Mouse (Mus musculus) liver, embryonic 14.5 days (tissue): ENCODE results near the gene Inka2. TPM values are rescaled to one million over a fixed set of nuclear protein-coding genes. Genes with fewer than 3 reads are reported as not detected.

Experiments used
- ATAC-seq: fragments of 200-750 bp; cut with Nextera tagmentation; 2 replicates; pipeline ENCODE4 v1.8.0; 2017; ENCODE audit warnings: moderate number of reproducible peaks, mild to moderate bottlenecking, moderate library complexity; ENCODE audit not compliant: insufficient read depth
- DNase-seq, 3 experiments: peaks; one replicate each; pipeline ENCODE4 v3.0.0-alpha.2; 2012 to 2013; ENCODE audit warnings: low read depth in 3 of 3, low spot score in 3 of 3
- H3K27ac ChIP-seq: fragments of 300-500 bp; sonication (generic); 2 replicates; pipeline ENCODE4 v1.5.1; 2014; ENCODE audit warnings: moderate library complexity, mild to moderate bottlenecking, control low read depth, inconsistent platforms
- H3K27me3 ChIP-seq: fragments of 300-500 bp; sonication (generic); 2 replicates; pipeline ENCODE4 v1.6.1; 2014; ENCODE audit warnings: mild to moderate bottlenecking, low read length, moderate library complexity; ENCODE audit not compliant: control insufficient read depth, insufficient read depth
- H3K36me3 ChIP-seq: fragments of 300-500 bp; sonication (generic); replicated peaks from 2 replicates; pipeline ENCODE4 v1.6.1; 2014; ENCODE audit warnings: low read depth; ENCODE audit not compliant: control insufficient read depth, insufficient read depth
- H3K4me1 ChIP-seq, 2 experiments: fragments of 200-500 bp in 1 of 2; fragments of 300-500 bp in 1 of 2; sonication (generic) in 1 of 2; replicated peaks; 2 replicates each; pipeline ENCODE4 v1.6.1; 2012 to 2014; ENCODE audit warnings: antibody characterized with exemption in 1 of 2, inconsistent platforms in 1 of 2, low read length in 1 of 2; ENCODE audit not compliant: control insufficient read depth in 2 of 2, insufficient read depth in 2 of 2
- H3K4me2 ChIP-seq: fragments of 300-500 bp; sonication (generic); 2 replicates; pipeline ENCODE4 v1.6.1; 2014; ENCODE audit warnings: low read depth, mild to moderate bottlenecking, control low read depth, moderate library complexity
- H3K4me3 ChIP-seq, 2 experiments: fragments of 200-500 bp in 1 of 2; fragments of 300-500 bp in 1 of 2; sonication (generic) in 1 of 2; 2 replicates each; pipeline ENCODE4 v1.5.1; 2012 to 2014; ENCODE audit warnings: low read depth in 2 of 2, low read length in 2 of 2, mild to moderate bottlenecking in 2 of 2, control low read depth in 1 of 2, inconsistent platforms in 1 of 2, moderate library complexity in 1 of 2; ENCODE audit not compliant: insufficient read depth in 1 of 2
- H3K9ac ChIP-seq: fragments of 300-500 bp; sonication (generic); replicated peaks from 2 replicates; pipeline ENCODE4 v1.6.1; 2014; ENCODE audit warnings: mild to moderate bottlenecking, control low read depth, moderate library complexity
- H3K9me3 ChIP-seq: fragments of 300-500 bp; sonication (generic); 2 replicates; pipeline ENCODE4 v1.6.1; 2016; ENCODE audit warnings: low read length, mixed read lengths; ENCODE audit not compliant: control insufficient read depth
- CTCF ChIP-seq: IDR thresholded peaks from 2 replicates; pipeline ENCODE4 v1.5.1; 2016; ENCODE audit warnings: antibody characterized with exemption, low read depth, control low read depth
- EP300 ChIP-seq: IDR thresholded peaks from 2 replicates; pipeline ENCODE4 v1.6.1; 2016; ENCODE audit warnings: antibody characterized with exemption, low read depth
- WGBS: fragments of 180-500 bp; shearing (Covaris S2); extraction: QIAGEN DNeasy Blood & Tissue Kit; methylation state at CpG from one replicate; pipeline ENCODE4 v1.1.7; 2014; ENCODE audit not compliant: insufficient replicate concordance; 5-methylcytosine and 5-hydroxymethylcytosine counted together
- polyA plus RNA-seq, 2 experiments: library from polyadenylated mRNA; depleted of rRNA in 1 of 2; stranded (reverse) in 1 of 2; unstranded in 1 of 2; fragments of >200 nt; fragmentation: Nextera tagmentation in 1 of 2; extraction: Ambion mirVana in 1 of 2; gene quantifications; 2 replicates each; pipeline versions ENCODE4 v1.2.1 to v1.2.3; 2012 to 2014

Gene Inka2
- polyA plus RNA-seq, 2 experiments, result 0.03 to 0.25 TPM

- no peaks in the 10 kb centered on the region for H3K27me3 ChIP-seq
- no peak for DNase-seq
- H3K27ac ChIP-seq, result no peak overlapping the region
- H3K4me1 ChIP-seq, result no peaks in the 10 kb centered on the region
- H3K9me3 ChIP-seq, result no peaks in the 10 kb centered on the region
- TF ChIP-seq CTCF (no peak), EP300 (no peak)
- ATAC-seq, result no peak
- H3K4me3 ChIP-seq, result no peak overlapping the region
- no peak overlapping the region for H3K9ac ChIP-seq
- H3K36me3 ChIP-seq, result no peaks in the 10 kb centered on the region; the same call in 1 of the 2 replicates
- 75% methylated on average over 3 of the region's 3 CpGs for WGBS
- H3K4me2 ChIP-seq, result no peak overlapping the region
Measured at GRCm38 (mm10) chr3:105722510-105722909, 18.1 kb downstream of the Inka2 start.

- WGBS, result 3% methylated on average over 1 of the region's 1 CpGs
- H3K9ac ChIP-seq, result no peak overlapping the region
- peak; percentile 39 to 55 (median 45) for DNase-seq
- H3K4me3 ChIP-seq, result no peak overlapping the region
- H3K27me3 ChIP-seq, result no peaks in the 10 kb centered on the region
- TF ChIP-seq EP300 (no peak), CTCF (peak; percentile 75)
- no peak for ATAC-seq
- no peaks in the 10 kb centered on the region for H3K9me3 ChIP-seq
- H3K4me1 ChIP-seq, result no peaks in the 10 kb centered on the region
- no peak overlapping the region for H3K4me2 ChIP-seq
- H3K27ac ChIP-seq, result no peak overlapping the region
- peaks cover 8% of the 10 kb centered on the region for H3K36me3 ChIP-seq
Measured at GRCm38 (mm10) chr3:105726037-105726436, 21.6 kb downstream of the Inka2 start.

- 90% methylated on average over 4 of the region's 4 CpGs for WGBS
- no peak overlapping the region for H3K4me2 ChIP-seq
- peaks cover 26% of the 10 kb centered on the region for H3K36me3 ChIP-seq
- TF ChIP-seq CTCF (no peak), EP300 (no peak)
- H3K9me3 ChIP-seq, result no peaks in the 10 kb centered on the region
- no peaks in the 10 kb centered on the region for H3K27me3 ChIP-seq
- ATAC-seq, result no peak
- H3K4me3 ChIP-seq, result no peak overlapping the region
- H3K9ac ChIP-seq, result no peak overlapping the region
- H3K27ac ChIP-seq, result no peak overlapping the region
- no peaks in the 10 kb centered on the region for H3K4me1 ChIP-seq
- DNase-seq, result no peak
Measured at GRCm38 (mm10) chr3:105732360-105732759, 28.0 kb downstream of the Inka2 start.

- DNase-seq (no peak), ATAC-seq (no peak)
- Histone ChIP-seq H3K27me3 (no peaks in the 10 kb centered on the region), H3K4me1 (no peaks in the 10 kb centered on the region), H3K36me3 (peaks cover 36% of the 10 kb centered on the region), H3K4me3 (no peak overlapping the region), H3K9me3 (no peaks in the 10 kb centered on the region), H3K4me2 (no peak overlapping the region), H3K9ac (no peak overlapping the region), H3K27ac (no peak overlapping the region)
- WGBS, result 88% methylated on average over 4 of the region's 4 CpGs
- TF ChIP-seq CTCF (no peak), EP300 (no peak)
Measured at GRCm38 (mm10) chr3:105733538-105733937, 29.1 kb downstream of the Inka2 start.

- no peaks in the 10 kb centered on the region for H3K4me1 ChIP-seq
- H3K27ac ChIP-seq, result no peak overlapping the region
- ATAC-seq, result no peak
- peaks cover 37% of the 10 kb centered on the region for H3K36me3 ChIP-seq
- TF ChIP-seq EP300, result no peak
- TF ChIP-seq CTCF, result no peak
- no peak overlapping the region for H3K9ac ChIP-seq
- H3K27me3 ChIP-seq, result no peaks in the 10 kb centered on the region
- DNase-seq, result no peak
- H3K9me3 ChIP-seq, result no peaks in the 10 kb centered on the region
- H3K4me3 ChIP-seq, result no peak overlapping the region
- H3K4me2 ChIP-seq, result no peak overlapping the region
Measured at GRCm38 (mm10) chr3:105735285-105735684, 30.9 kb downstream of the Inka2 start.

- WGBS, result 83% methylated on average over 1 of the region's 1 CpGs
- H3K4me2 ChIP-seq, result no peak overlapping the region
- no peaks in the 10 kb centered on the region for H3K9me3 ChIP-seq
- H3K4me3 ChIP-seq, result no peak overlapping the region
- DNase-seq, result no peak
- TF ChIP-seq CTCF, result no peak
- TF ChIP-seq EP300, result no peak
- H3K27me3 ChIP-seq, result no peaks in the 10 kb centered on the region
- ATAC-seq, result no peak
- no peak overlapping the region for H3K27ac ChIP-seq
- H3K36me3 ChIP-seq, result peaks cover 29% of the 10 kb centered on the region
- no peaks in the 10 kb centered on the region for H3K4me1 ChIP-seq
- H3K9ac ChIP-seq, result no peak overlapping the region
Measured at GRCm38 (mm10) chr3:105736148-105736547, 31.7 kb downstream of the Inka2 start.
